Mouse (Mus musculus): ENCODE data around the gene Afg1l.

GRCm38 (mm10) chr10:42339773-42340425, 138.5 kb downstream of the Afg1l start:
- TF ChIP-seq CTCF (IDR thresholded peaks at IDR 0.05), result no peak
- no peak for TF ChIP-seq EP300 (IDR thresholded peaks at IDR 0.05)
